Mouse (Mus musculus): ENCODE measurements around the gene Cabin1.

GRCm38 (mm10) chr10:75695521-75695920 lies 68.6 kb downstream of the Cabin1 start:
- TF ChIP-seq CTCF (IDR thresholded peaks at IDR 0.05; ENCODE audit: borderline replicate concordance, control insufficient read depth, extremely low read depth, insufficient read depth, low read length, poor library complexity) = no peak
- TF ChIP-seq POLR2A (IDR thresholded peaks at IDR 0.05; ENCODE audit: control insufficient read depth, extremely low read depth, insufficient read depth, low read length, poor library complexity) = no peak

Measured in thymus, adult 2 months (tissue).